Mouse (Mus musculus) heart, embryonic 10.5 days (tissue): ENCODE measurements at regions not wholly inside any gene's neighbourhood (a gene's known extent, or its start where the extent isn't known, plus 50 kb on each side); places are given as distances from the start of the nearest gene placed in this dataset.

Source experiments
- DNase-seq: peaks from one replicate; pipeline ENCODE4 v3.0.0-alpha.2; 2017; ENCODE audit warnings: low spot score
- H3K27ac ChIP-seq: fragments of 300-500 bp; sonication (generic); 2 replicates; pipeline ENCODE4 v1.5.1; 2016; ENCODE audit warnings: mild to moderate bottlenecking
- H3K27me3 ChIP-seq: fragments of 300-500 bp; sonication (generic); 2 replicates; pipeline ENCODE4 v1.6.1; 2016; ENCODE audit warnings: mild to moderate bottlenecking; ENCODE audit not compliant: poor library complexity, insufficient read depth, severe bottlenecking
- H3K36me3 ChIP-seq: fragments of 300-500 bp; sonication (generic); 2 replicates; pipeline ENCODE4 v1.6.1; 2016; ENCODE audit warnings: mild to moderate bottlenecking, moderate library complexity
- H3K4me1 ChIP-seq: fragments of 300-500 bp; sonication (generic); 2 replicates; pipeline ENCODE4 v1.6.1; 2016; ENCODE audit warnings: mild to moderate bottlenecking
- H3K4me3 ChIP-seq: fragments of 300-500 bp; sonication (generic); 2 replicates; pipeline ENCODE4 v1.5.1; 2016; ENCODE audit warnings: mild to moderate bottlenecking, moderate library complexity
- H3K9me3 ChIP-seq: fragments of 300-500 bp; sonication (generic); 2 replicates; pipeline ENCODE4 v1.6.1; 2016; ENCODE audit warnings: mild to moderate bottlenecking, moderate library complexity
- WGBS: fragments of 180-500 bp; shearing (Covaris S2); methylation state at CpG from one replicate; pipeline ENCODE4 v1.1.7; 2016; 5-methylcytosine and 5-hydroxymethylcytosine counted together

GRCm38 (mm10) chr1:55863113-55863512 is 457.4 kb downstream of the Plcl1 start:
- DNase-seq, result no peak
- Histone ChIP-seq H3K36me3 (no peaks in the 10 kb centered on the region), H3K27ac (no peak overlapping the region), H3K4me3 (no peak overlapping the region), H3K9me3 (no peaks in the 10 kb centered on the region), H3K4me1 (no peaks in the 10 kb centered on the region), H3K27me3 (no peaks in the 10 kb centered on the region)
- WGBS, result 77% methylated on average over 3 of the region's 3 CpGs

- Histone ChIP-seq H3K4me3 (no peak overlapping the region), H3K27me3 (no peaks in the 10 kb centered on the region), H3K9me3 (no peaks in the 10 kb centered on the region), H3K4me1 (no peaks in the 10 kb centered on the region), H3K36me3 (no peaks in the 10 kb centered on the region), H3K27ac (no peak overlapping the region)
- no peak for DNase-seq
- WGBS, result 70% methylated on average over 4 of the region's 4 CpGs
These were observed 459.6 kb downstream of the Plcl1 start for GRCm38 (mm10) chr1:55865274-55865673.

GRCm38 (mm10) chr1:55866677-55867076 is 461.0 kb downstream of the Plcl1 start:
- H3K27ac ChIP-seq, result no peak overlapping the region
- no peaks in the 10 kb centered on the region for H3K36me3 ChIP-seq
- H3K4me1 ChIP-seq, result no peaks in the 10 kb centered on the region
- H3K27me3 ChIP-seq, result no peaks in the 10 kb centered on the region
- H3K9me3 ChIP-seq, result no peaks in the 10 kb centered on the region
- no peak overlapping the region for H3K4me3 ChIP-seq
- DNase-seq, result peak; percentile 17

- peak; percentile 13 for DNase-seq
These were observed 467.9 kb downstream of the Plcl1 start for GRCm38 (mm10) chr1:55873583-55873982.

GRCm38 (mm10) chr1:55874143-55874867 is 468.6 kb downstream of the Plcl1 start:
- WGBS, result 15% methylated on average over 7 of the region's 7 CpGs
- Histone ChIP-seq H3K4me1 (no peaks in the 10 kb centered on the region), H3K27me3 (no peaks in the 10 kb centered on the region), H3K27ac (no peak overlapping the region), H3K9me3 (no peaks in the 10 kb centered on the region), H3K36me3 (no peaks in the 10 kb centered on the region), H3K4me3 (no peak overlapping the region)
- peak; percentile 79 for DNase-seq

More at GRCm38 (mm10) chr1:55873583-55873982, 467.9 kb downstream of the Plcl1 start:
- Histone ChIP-seq H3K4me3 (no peak overlapping the region), H3K27me3 (no peaks in the 10 kb centered on the region), H3K9me3 (no peaks in the 10 kb centered on the region), H3K27ac (no peak overlapping the region), H3K36me3 (no peaks in the 10 kb centered on the region), H3K4me1 (no peaks in the 10 kb centered on the region)
- 86% methylated on average over 4 of the region's 4 CpGs for WGBS

- H3K4me3 ChIP-seq, result no peak overlapping the region
- no peak for DNase-seq
- WGBS, result 70% methylated on average over 4 of the region's 4 CpGs
- no peaks in the 10 kb centered on the region for H3K9me3 ChIP-seq
- H3K36me3 ChIP-seq, result no peaks in the 10 kb centered on the region
- no peaks in the 10 kb centered on the region for H3K4me1 ChIP-seq
- no peaks in the 10 kb centered on the region for H3K27me3 ChIP-seq
- H3K27ac ChIP-seq, result no peak overlapping the region
These were observed 469.1 kb downstream of the Plcl1 start for GRCm38 (mm10) chr1:55874868-55875144.

GRCm38 (mm10) chr1:55884576-55884975 is 478.9 kb downstream of the Plcl1 start:
- Histone ChIP-seq H3K4me3 (no peak overlapping the region), H3K27ac (no peak overlapping the region), H3K36me3 (no peaks in the 10 kb centered on the region), H3K9me3 (no peaks in the 10 kb centered on the region), H3K27me3 (peaks cover 10% of the 10 kb centered on the region; the same call in 1 of the 2 replicates), H3K4me1 (peaks cover 12% of the 10 kb centered on the region)
- DNase-seq, result no peak

GRCm38 (mm10) chr1:55886383-55887070 is 480.8 kb downstream of the Plcl1 start:
- 29% methylated on average over 5 of the region's 5 CpGs for WGBS
- no peak overlapping the region for H3K4me3 ChIP-seq
- peaks cover 12% of the 10 kb centered on the region for H3K4me1 ChIP-seq
- DNase-seq, result no peak
- H3K36me3 ChIP-seq, result no peaks in the 10 kb centered on the region
- H3K27ac ChIP-seq, result no peak overlapping the region
- peaks cover 28% of the 10 kb centered on the region for H3K27me3 ChIP-seq
- no peaks in the 10 kb centered on the region for H3K9me3 ChIP-seq

- 41% methylated on average over 7 of the region's 7 CpGs for WGBS
- Histone ChIP-seq H3K36me3 (no peaks in the 10 kb centered on the region), H3K27me3 (peaks cover 36% of the 10 kb centered on the region), H3K4me3 (no peak overlapping the region), H3K9me3 (no peaks in the 10 kb centered on the region), H3K4me1 (peaks cover 12% of the 10 kb centered on the region), H3K27ac (no peak overlapping the region)
- no peak for DNase-seq
These were observed 481.7 kb downstream of the Plcl1 start for GRCm38 (mm10) chr1:55887386-55887785.

- DNase-seq, result no peak
- Histone ChIP-seq H3K27ac (no peak overlapping the region), H3K4me3 (peak overlapping the region; percentile 12; the same call in 1 of the 2 replicates), H3K9me3 (no peaks in the 10 kb centered on the region), H3K4me1 (peaks cover 12% of the 10 kb centered on the region), H3K36me3 (no peaks in the 10 kb centered on the region), H3K27me3 (peaks cover 47% of the 10 kb centered on the region)
- WGBS, result 43% methylated on average over 17 of the region's 17 CpGs
These were observed 483.1 kb downstream of the Plcl1 start for GRCm38 (mm10) chr1:55888711-55889366.

GRCm38 (mm10) chr1:55890511-55891151 is 484.9 kb downstream of the Plcl1 start:
- peaks cover 12% of the 10 kb centered on the region for H3K4me1 ChIP-seq
- 49% methylated on average over 15 of the region's 15 CpGs for WGBS
- H3K27ac ChIP-seq, result no peak overlapping the region
- H3K9me3 ChIP-seq, result no peaks in the 10 kb centered on the region
- DNase-seq, result no peak
- no peak overlapping the region for H3K4me3 ChIP-seq
- H3K27me3 ChIP-seq, result peaks cover 47% of the 10 kb centered on the region
- H3K36me3 ChIP-seq, result no peaks in the 10 kb centered on the region

GRCm38 (mm10) chr1:55891894-55892293 is 486.2 kb downstream of the Plcl1 start:
- H3K36me3 ChIP-seq, result no peaks in the 10 kb centered on the region
- peaks cover 12% of the 10 kb centered on the region for H3K4me1 ChIP-seq
- H3K9me3 ChIP-seq, result no peaks in the 10 kb centered on the region
- no peak overlapping the region for H3K4me3 ChIP-seq
- 83% methylated on average over 10 of the region's 10 CpGs for WGBS
- H3K27me3 ChIP-seq, result peaks cover 53% of the 10 kb centered on the region
- no peak for DNase-seq
- H3K27ac ChIP-seq, result no peak overlapping the region

GRCm38 (mm10) chr1:55897572-55897971 is 491.9 kb downstream of the Plcl1 start:
- H3K4me3 ChIP-seq, result no peak overlapping the region
- H3K36me3 ChIP-seq, result no peaks in the 10 kb centered on the region
- no peak for DNase-seq
- H3K27ac ChIP-seq, result no peak overlapping the region
- no peaks in the 10 kb centered on the region for H3K9me3 ChIP-seq
- 46% methylated on average over 2 of the region's 2 CpGs for WGBS
- H3K4me1 ChIP-seq, result no peaks in the 10 kb centered on the region
- H3K27me3 ChIP-seq, result peaks cover 18% of the 10 kb centered on the region
